Mouse (Mus musculus) spleen, adult 2 months (tissue): ENCODE results near the gene Inka2. TPM values are rescaled to one million over a fixed set of nuclear protein-coding genes. Genes with fewer than 3 reads are reported as not detected.
A peak's percentile ranks its signal among the peaks of the same experiment; 100 is the strongest.

ENCODE experiments used
- DNase-seq, 2 experiments: peaks; one replicate each; pipeline versions ENCODE4 v3.0.0 to v3.0.0-alpha.2; 2012 to 2021; ENCODE audit warnings: low spot score in 2 of 2, low read depth in 1 of 2
- H3K27ac ChIP-seq: fragments of 200-500 bp; 2 replicates; pipeline ENCODE4 v1.5.1; 2012; ENCODE audit warnings: low read length, inconsistent platforms; ENCODE audit not compliant: insufficient read depth
- H3K27me3 ChIP-seq: fragments of 200-500 bp; 2 replicates; pipeline ENCODE4 v1.6.1; 2012; ENCODE audit warnings: mild to moderate bottlenecking, moderate library complexity, low read length, inconsistent platforms; ENCODE audit not compliant: control insufficient read depth, insufficient read depth
- H3K36me3 ChIP-seq: fragments of 200-500 bp; 2 replicates; pipeline ENCODE4 v1.6.1; 2012; ENCODE audit warnings: mild to moderate bottlenecking, low read length, inconsistent platforms; ENCODE audit not compliant: control insufficient read depth, insufficient read depth
- H3K4me1 ChIP-seq: fragments of 200-500 bp; 2 replicates; pipeline ENCODE4 v1.6.1; 2011; ENCODE audit warnings: inconsistent platforms; ENCODE audit not compliant: control insufficient read depth, insufficient read depth, insufficient read length
- H3K4me3 ChIP-seq: fragments of 200-500 bp; 2 replicates; pipeline ENCODE4 v1.5.1; 2011; ENCODE audit warnings: mild to moderate bottlenecking, inconsistent platforms; ENCODE audit not compliant: insufficient read depth, insufficient read length; ENCODE audit errors: extremely low read depth
- CTCF ChIP-seq: fragments of 200-500 bp; IDR thresholded peaks from 2 replicates; pipeline ENCODE4 v1.5.1; 2011; ENCODE audit warnings: mild to moderate bottlenecking, inconsistent platforms; ENCODE audit not compliant: insufficient read depth, insufficient read length, insufficient replicate concordance; ENCODE audit errors: extremely low read depth
- POLR2A ChIP-seq: fragments of 200-500 bp; IDR thresholded peaks from 2 replicates; pipeline ENCODE4 v1.6.1; 2011; ENCODE audit warnings: low read depth, low read length, inconsistent platforms
- WGBS: fragments of 180-500 bp; shearing (Covaris S2); methylation state at CpG from one replicate; pipeline ENCODE4 v1.1.7; 2018; 5-methylcytosine and 5-hydroxymethylcytosine counted together
- polyA plus RNA-seq: library from polyadenylated mRNA; depleted of rRNA; stranded (reverse); fragments of >200 nt; gene quantifications from 2 replicates; pipeline ENCODE4 v1.2.3, GENCODE M21; 2012; rRNA removed

Inka2 gene
- polyA plus RNA-seq, result 0.66 and 0.68 TPM in 2 replicates

GRCm38 (mm10) chr3:105704031-105705008 is at the start of gene Inka2:
Gene Inka2 (plus strand): TSS chr3:105704599.
- Histone ChIP-seq H3K27ac (peak within 1 kb of the TSS; percentile 54), H3K4me1 (peaks cover 7% of the 10 kb centered on the region), H3K36me3 (no peaks in the 10 kb centered on the region), H3K27me3 (no peaks in the 10 kb centered on the region), H3K4me3 (peak within 1 kb of the TSS; percentile 75)
- no peak for TF ChIP-seq POLR2A
- no peak for TF ChIP-seq CTCF
- peak in 1 of 2 experiments; percentile 55 for DNase-seq
- 11% methylated on average over 39 of the region's 43 CpGs for WGBS

GRCm38 (mm10) chr3:105655031-105655585 is 49.3 kb upstream of the Inka2 start:
- Histone ChIP-seq H3K4me1 (no peaks in the 10 kb centered on the region), H3K4me3 (no peak overlapping the region), H3K27me3 (no peaks in the 10 kb centered on the region), H3K36me3 (no peaks in the 10 kb centered on the region), H3K27ac (no peak overlapping the region)
- TF ChIP-seq POLR2A, result no peak
- no peak for TF ChIP-seq CTCF
- WGBS, result 87% methylated on average over 11 of the region's 11 CpGs
- no peak for DNase-seq

GRCm38 (mm10) chr3:105660530-105660929 is 43.9 kb upstream of the Inka2 start:
- no peak overlapping the region for H3K27ac ChIP-seq
- no peak for DNase-seq
- no peaks in the 10 kb centered on the region for H3K4me1 ChIP-seq
- no peaks in the 10 kb centered on the region for H3K27me3 ChIP-seq
- H3K4me3 ChIP-seq, result no peak overlapping the region
- H3K36me3 ChIP-seq, result no peaks in the 10 kb centered on the region
- TF ChIP-seq POLR2A, result no peak
- TF ChIP-seq CTCF, result no peak
- WGBS, result 61% methylated on average over 2 of the region's 2 CpGs

- DNase-seq, result no peak
- 76% methylated on average over 8 of the region's 8 CpGs for WGBS
Observed at GRCm38 (mm10) chr3:105663043-105663442, 41.4 kb upstream of the Inka2 start.

GRCm38 (mm10) chr3:105665105-105665765 is 39.2 kb upstream of the Inka2 start:
- no peaks in the 10 kb centered on the region for H3K4me1 ChIP-seq
- WGBS, result 82% methylated on average over 9 of the region's 9 CpGs
- no peaks in the 10 kb centered on the region for H3K27me3 ChIP-seq
- no peaks in the 10 kb centered on the region for H3K36me3 ChIP-seq
- no peak for TF ChIP-seq CTCF
- TF ChIP-seq POLR2A, result no peak
- no peak overlapping the region for H3K4me3 ChIP-seq
- H3K27ac ChIP-seq, result no peak overlapping the region
- no peak for DNase-seq

More at GRCm38 (mm10) chr3:105663043-105663442, 41.4 kb upstream of the Inka2 start:
- TF ChIP-seq POLR2A, result no peak
- TF ChIP-seq CTCF, result no peak
- H3K36me3 ChIP-seq, result no peaks in the 10 kb centered on the region
- H3K4me3 ChIP-seq, result no peak overlapping the region
- H3K27ac ChIP-seq, result no peak overlapping the region
- no peaks in the 10 kb centered on the region for H3K4me1 ChIP-seq
- no peaks in the 10 kb centered on the region for H3K27me3 ChIP-seq

GRCm38 (mm10) chr3:105666996-105667523 is 37.3 kb upstream of the Inka2 start:
- Histone ChIP-seq H3K27me3 (no peaks in the 10 kb centered on the region), H3K27ac (no peak overlapping the region), H3K4me3 (no peak overlapping the region), H3K4me1 (no peaks in the 10 kb centered on the region), H3K36me3 (no peaks in the 10 kb centered on the region)
- TF ChIP-seq CTCF, result no peak
- no peak for TF ChIP-seq POLR2A
- WGBS, result 82% methylated on average over 4 of the region's 4 CpGs
- no peak for DNase-seq

GRCm38 (mm10) chr3:105668161-105668560 is 36.2 kb upstream of the Inka2 start:
- Histone ChIP-seq H3K27ac (no peak overlapping the region), H3K36me3 (no peaks in the 10 kb centered on the region), H3K4me1 (no peaks in the 10 kb centered on the region), H3K27me3 (no peaks in the 10 kb centered on the region), H3K4me3 (no peak overlapping the region)
- DNase-seq, result no peak
- 73% methylated on average over 9 of the region's 9 CpGs for WGBS
- TF ChIP-seq CTCF, result no peak
- TF ChIP-seq POLR2A, result no peak
